Mouse (Mus musculus) intestine, embryonic 16.5 days (tissue): Measurements from ENCODE around the gene A930018P22Rik. TPM values are rescaled to one million over a fixed set of nuclear protein-coding genes. Genes with fewer than 3 reads are reported as not detected.
"Not testable (repeated sequence)": the region's sequence is repeated elsewhere in the genome, so short reads cannot be mapped to it uniquely, and the experiment has no call there.

Experiments
- ATAC-seq: fragments of 200-750 bp; cut with Nextera tagmentation; 2 replicates; pipeline ENCODE4 v1.8.0; 2017; ENCODE audit warnings: moderate TSS enrichment, moderate library complexity
- H3K27ac ChIP-seq: fragments of 300-500 bp; sonication (generic); 2 replicates; pipeline ENCODE4 v1.5.1; 2014; ENCODE audit warnings: mild to moderate bottlenecking, low read length
- H3K27me3 ChIP-seq: fragments of 300-500 bp; sonication (generic); replicated peaks from 2 replicates; pipeline ENCODE4 v1.6.1; 2014; ENCODE audit warnings: low read length, control low read depth, mixed read lengths; ENCODE audit not compliant: control insufficient read depth, insufficient read depth
- H3K36me3 ChIP-seq: fragments of 300-500 bp; sonication (generic); 2 replicates; pipeline ENCODE4 v1.6.1; 2014; ENCODE audit warnings: low read length, control low read depth; ENCODE audit not compliant: control insufficient read depth, insufficient read depth
- H3K4me1 ChIP-seq: fragments of 300-500 bp; sonication (generic); 2 replicates; pipeline ENCODE4 v1.6.1; 2014; ENCODE audit warnings: low read length, control low read depth, mixed read lengths; ENCODE audit not compliant: control insufficient read depth, insufficient read depth
- H3K4me2 ChIP-seq: fragments of 300-500 bp; sonication (generic); 2 replicates; pipeline ENCODE4 v1.6.1; 2014; ENCODE audit warnings: low read depth, low read length, control low read depth
- H3K4me3 ChIP-seq: fragments of 300-500 bp; sonication (generic); 2 replicates; pipeline ENCODE4 v1.5.1; 2014; ENCODE audit warnings: mild to moderate bottlenecking, low read length
- H3K9ac ChIP-seq: fragments of 300-500 bp; sonication (generic); 2 replicates; pipeline ENCODE4 v1.6.1; 2014; ENCODE audit warnings: low read depth, low read length
- H3K9me3 ChIP-seq: fragments of 300-500 bp; sonication (generic); 2 replicates; pipeline ENCODE4 v1.6.1; 2016; ENCODE audit warnings: low read length, control low read depth; ENCODE audit not compliant: control insufficient read depth
- WGBS: fragments of 180-500 bp; shearing (Covaris S2); extraction: QIAGEN DNeasy Blood & Tissue Kit; methylation state at CpG from one replicate; pipeline ENCODE4 v1.1.7; 2014; 5-methylcytosine and 5-hydroxymethylcytosine counted together
- polyA plus RNA-seq: library from polyadenylated mRNA; unstranded; fragments of >200 nt; fragmentation: Nextera tagmentation; extraction: Ambion mirVana; gene quantifications from 2 replicates; pipeline ENCODE4 v1.2.1, GENCODE M21; 2015

Gene A930018P22Rik
- polyA plus RNA-seq, 1 experiment from 2014 or later: 0.16 TPM

DNA sequence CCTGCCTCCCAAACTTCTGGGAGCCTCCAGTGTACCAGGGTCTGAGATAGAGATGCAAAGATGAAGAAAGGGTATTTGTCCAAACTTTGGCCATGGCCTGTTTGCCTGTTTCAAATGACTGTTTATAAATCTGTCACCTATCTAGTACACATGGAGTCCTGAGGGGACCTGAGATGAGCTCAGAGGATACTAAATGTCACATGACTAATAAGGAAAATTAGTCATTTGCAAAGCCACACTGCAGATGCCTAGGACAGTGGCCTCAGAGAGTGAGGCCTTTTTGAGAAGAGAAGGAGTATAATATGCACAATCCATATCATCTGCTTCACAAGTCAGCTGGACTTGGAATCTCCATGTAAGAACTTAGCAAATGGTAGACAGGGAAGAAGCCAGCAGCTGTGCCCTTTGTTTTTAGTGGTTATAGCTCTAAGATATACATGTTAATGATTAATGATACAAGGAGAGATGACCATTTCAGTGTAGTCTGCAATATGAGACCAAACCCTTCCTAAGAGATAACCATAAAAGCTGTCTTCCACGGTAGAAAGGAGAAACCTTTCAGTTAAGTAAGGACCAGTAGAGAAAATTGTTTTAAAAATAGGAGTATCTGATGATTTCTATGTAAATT, 11.3 kb upstream of the A930018P22Rik start:
- H3K36me3 ChIP-seq, H3K9me3 ChIP-seq, H3K4me2 ChIP-seq, H3K27ac ChIP-seq, H3K4me3 ChIP-seq, H3K4me1 ChIP-seq, H3K9ac ChIP-seq, H3K27me3 ChIP-seq: not testable (repeated sequence)
- no CpG with 5 or more reads among the region's 1 CpGs for WGBS
- ATAC-seq: peak; percentile 84

GRCm38 (mm10) chr2:104113563-104113962, 9.0 kb upstream of the A930018P22Rik start:
- H3K27ac ChIP-seq, H3K9ac ChIP-seq, H3K36me3 ChIP-seq, H3K27me3 ChIP-seq, H3K9me3 ChIP-seq, H3K4me3 ChIP-seq, H3K4me2 ChIP-seq, ATAC-seq, H3K4me1 ChIP-seq: not testable (repeated sequence)

- Histone ChIP-seq H3K27me3 (no peaks in the 10 kb centered on the region), H3K9ac (no peak overlapping the region), H3K4me2 (no peak overlapping the region), H3K9me3 (no peaks in the 10 kb centered on the region), H3K4me3 (no peak overlapping the region), H3K36me3 (no peaks in the 10 kb centered on the region), H3K4me1 (peaks cover 6% of the 10 kb centered on the region), H3K27ac (no peak overlapping the region)
- ATAC-seq: no peak
- 84% methylated on average over 3 of the region's 3 CpGs for WGBS
Observed at GRCm38 (mm10) chr2:104114898-104115297, 7.7 kb upstream of the A930018P22Rik start.

GRCm38 (mm10) chr2:104117173-104117572, 5.4 kb upstream of the A930018P22Rik start:
- not testable (repeated sequence) for H3K27me3 ChIP-seq, H3K9ac ChIP-seq, H3K27ac ChIP-seq, H3K36me3 ChIP-seq, H3K9me3 ChIP-seq, H3K4me2 ChIP-seq, ATAC-seq, H3K4me3 ChIP-seq
- H3K4me1 ChIP-seq: peaks cover 13% of the 10 kb centered on the region

- Histone ChIP-seq H3K9me3 (no peaks in the 10 kb centered on the region), H3K27me3 (no peaks in the 10 kb centered on the region), H3K4me1 (peaks cover 13% of the 10 kb centered on the region), H3K27ac (no peak overlapping the region), H3K4me3 (no peak overlapping the region), H3K4me2 (no peak overlapping the region), H3K9ac (no peak overlapping the region), H3K36me3 (no peaks in the 10 kb centered on the region)
- ATAC-seq: no peak
- WGBS: 66% methylated on average over 1 of the region's 1 CpGs
Observed at GRCm38 (mm10) chr2:104119097-104119496, 3.5 kb upstream of the A930018P22Rik start.

GRCm38 (mm10) chr2:104120312-104120711, 2.3 kb upstream of the A930018P22Rik start:
- no peak for ATAC-seq
- no peak overlapping the region for H3K9ac ChIP-seq
- H3K4me3 ChIP-seq: no peak overlapping the region
- no peaks in the 10 kb centered on the region for H3K36me3 ChIP-seq
- H3K4me1 ChIP-seq: peaks cover 13% of the 10 kb centered on the region
- 56% methylated on average over 6 of the region's 6 CpGs for WGBS
- no peaks in the 10 kb centered on the region for H3K9me3 ChIP-seq
- H3K4me2 ChIP-seq: no peak overlapping the region
- peak overlapping the region; percentile 51 for H3K27ac ChIP-seq
- H3K27me3 ChIP-seq: no peaks in the 10 kb centered on the region

GRCm38 (mm10) chr2:104121681-104122504, 676 bp upstream of the A930018P22Rik start:
- WGBS: 65% methylated on average over 8 of the region's 8 CpGs
- peak; percentile 27 for ATAC-seq
- Histone ChIP-seq H3K9me3 (no peaks in the 10 kb centered on the region), H3K4me1 (peaks cover 13% of the 10 kb centered on the region), H3K4me2 (peak overlapping the region; percentile 96), H3K9ac (peak overlapping the region; percentile 51; the same call in 1 of the 2 replicates), H3K27me3 (no peaks in the 10 kb centered on the region), H3K27ac (peak overlapping the region; percentile 74), H3K36me3 (no peaks in the 10 kb centered on the region), H3K4me3 (peak overlapping the region; percentile 70)

DNA sequence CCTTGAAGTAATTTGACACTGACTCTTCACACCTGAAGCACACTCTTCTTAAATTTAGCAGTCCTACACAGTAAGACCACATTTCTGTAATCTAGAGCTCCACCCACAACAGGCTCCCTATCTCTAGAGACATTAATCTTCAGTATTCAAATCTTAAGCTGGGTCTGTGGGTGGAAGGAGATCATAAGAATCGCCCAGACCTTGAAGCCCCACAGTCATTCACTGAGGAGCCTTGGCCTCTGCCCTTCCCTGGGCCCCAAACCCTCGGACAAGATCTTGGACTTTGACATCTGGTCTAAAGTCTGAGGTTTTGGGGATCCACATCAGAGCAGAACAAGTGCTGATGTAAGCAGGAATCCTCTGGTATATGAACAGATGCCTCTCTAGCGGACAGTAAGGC, 971 bp downstream of the A930018P22Rik start:
- H3K9ac ChIP-seq: 0 out of 2 replicates have a peak overlapping the region, but pooled peaks have one; percentile 79
- no peak overlapping the region for H3K4me3 ChIP-seq
- no peaks in the 10 kb centered on the region for H3K9me3 ChIP-seq
- H3K27ac ChIP-seq: no peak overlapping the region
- H3K27me3 ChIP-seq: no peaks in the 10 kb centered on the region
- peaks cover 13% of the 10 kb centered on the region for H3K4me1 ChIP-seq
- H3K36me3 ChIP-seq: no peaks in the 10 kb centered on the region
- H3K4me2 ChIP-seq: peak overlapping the region; percentile 96
- WGBS: 36% methylated on average over 3 of the region's 3 CpGs
- peak; percentile 8 for ATAC-seq

GRCm38 (mm10) chr2:104124071-104124470, 1.5 kb downstream of the A930018P22Rik start:
- 77% methylated on average over 5 of the region's 5 CpGs for WGBS
- no peak for ATAC-seq
- peaks cover 13% of the 10 kb centered on the region for H3K4me1 ChIP-seq

More at GRCm38 (mm10) chr2:104124071-104124470, 1.5 kb downstream of the A930018P22Rik start:
- Histone ChIP-seq H3K27me3 (no peaks in the 10 kb centered on the region), H3K27ac (no peak overlapping the region), H3K9ac (no peak overlapping the region), H3K9me3 (no peaks in the 10 kb centered on the region), H3K4me3 (no peak overlapping the region), H3K36me3 (no peaks in the 10 kb centered on the region), H3K4me2 (no peak overlapping the region)
